Mouse (Mus musculus): ENCODE measurements around the gene Mmab. TPM values are rescaled to one million over a fixed set of nuclear protein-coding genes. Genes with fewer than 3 reads are reported as not detected.
A peak's percentile ranks its signal among the peaks of the same experiment; 100 is the strongest.

The Mmab gene
- total and polyA plus RNA-seq, 2 experiments from 2014 or later, result 28.8 to 38.6 TPM

GRCm38 (mm10) chr5:114474741-114475491, 31.1 kb upstream of the Mmab start:
- Histone ChIP-seq H3K4me2 (ENCODE audit: low read depth, low read length, poor library complexity, severe bottlenecking) (peak overlapping the region; percentile 18; the same call in 1 of the 2 replicates), H3K4me3 (ENCODE audit: low read depth, low read length) (no peak overlapping the region), H3K9me3 (ENCODE audit: low read length) (no peaks in the 10 kb centered on the region), H3K9ac (replicated peaks; ENCODE audit: low read length, poor library complexity, severe bottlenecking) (no peak overlapping the region), H3K4me1 (ENCODE audit: insufficient read depth, low read length) (no peaks in the 10 kb centered on the region), H3K27ac (ENCODE audit: low read depth, low read length) (no peak overlapping the region), H3K27me3 (ENCODE audit: insufficient read depth, low read length) (no peaks in the 10 kb centered on the region), H3K36me3 (ENCODE audit: insufficient read depth, low read length) (no peaks in the 10 kb centered on the region)
- TF ChIP-seq CTCF (IDR thresholded peaks at IDR 0.05), result no peak
- 40% methylated on average over 35 of the region's 35 CpGs for WGBS
- DNase-seq (ENCODE audit: low spot score), result peak; percentile 43
- no peak for ATAC-seq (ENCODE audit: low FRiP score)

GRCm38 (mm10) chr5:114470359-114470758, 26.5 kb upstream of the Mmab start:
- H3K27me3 ChIP-seq (ENCODE audit: insufficient read depth, low read length), result no peaks in the 10 kb centered on the region
- ATAC-seq (ENCODE audit: low FRiP score) (no peak), DNase-seq (ENCODE audit: low spot score) (no peak)
- H3K4me3 ChIP-seq (ENCODE audit: low read depth, low read length), result no peak overlapping the region
- peaks cover 13% of the 10 kb centered on the region; the same call in 1 of the 2 replicates for H3K4me1 ChIP-seq (ENCODE audit: insufficient read depth, low read length)
- H3K9ac ChIP-seq (replicated peaks; ENCODE audit: low read length, poor library complexity, severe bottlenecking), result no peak overlapping the region
- no peak for TF ChIP-seq CTCF (IDR thresholded peaks at IDR 0.05)
- no peak overlapping the region for H3K4me2 ChIP-seq (ENCODE audit: low read depth, low read length, poor library complexity, severe bottlenecking)
- WGBS, result 80% methylated on average over 3 of the region's 3 CpGs
- H3K9me3 ChIP-seq (ENCODE audit: low read length), result no peaks in the 10 kb centered on the region
- no peaks in the 10 kb centered on the region for H3K36me3 ChIP-seq (ENCODE audit: insufficient read depth, low read length)
- H3K27ac ChIP-seq (ENCODE audit: low read depth, low read length), result no peak overlapping the region

DNA sequence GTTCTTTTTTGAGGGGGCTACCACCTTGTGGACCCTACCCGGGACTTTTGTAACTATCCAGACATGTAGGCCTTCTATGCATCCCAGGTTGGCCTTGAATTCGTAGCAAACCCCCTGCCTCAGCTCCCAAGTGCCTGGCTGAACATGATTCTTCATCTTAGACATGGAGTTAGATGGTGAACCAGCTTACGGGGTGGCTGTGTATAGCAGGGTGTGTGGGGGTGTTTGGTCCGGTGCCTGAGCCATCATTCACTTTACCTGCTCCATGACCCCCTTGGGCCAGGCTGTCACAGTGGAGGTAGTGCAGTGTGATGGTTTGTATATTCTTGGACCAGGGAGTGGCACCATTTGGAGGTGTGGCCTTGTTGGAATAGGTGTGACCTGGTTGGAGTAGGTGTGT, 24.1 kb upstream of the Mmab start:
- Histone ChIP-seq H3K9me3 (ENCODE audit: low read length) (no peaks in the 10 kb centered on the region), H3K36me3 (ENCODE audit: insufficient read depth, low read length) (no peaks in the 10 kb centered on the region), H3K27me3 (ENCODE audit: insufficient read depth, low read length) (no peaks in the 10 kb centered on the region), H3K9ac (replicated peaks; ENCODE audit: low read length, poor library complexity, severe bottlenecking) (no peak overlapping the region), H3K27ac (ENCODE audit: low read depth, low read length) (no peak overlapping the region), H3K4me3 (ENCODE audit: low read depth, low read length) (no peak overlapping the region), H3K4me1 (ENCODE audit: insufficient read depth, low read length) (peaks cover 13% of the 10 kb centered on the region; the same call in 1 of the 2 replicates), H3K4me2 (ENCODE audit: low read depth, low read length, poor library complexity, severe bottlenecking) (no peak overlapping the region)
- no peak for TF ChIP-seq CTCF (IDR thresholded peaks at IDR 0.05)
- no peak for DNase-seq (ENCODE audit: low spot score)
- no peak for ATAC-seq (ENCODE audit: low FRiP score)
- WGBS, result 32% methylated on average over 4 of the region's 4 CpGs

DNA sequence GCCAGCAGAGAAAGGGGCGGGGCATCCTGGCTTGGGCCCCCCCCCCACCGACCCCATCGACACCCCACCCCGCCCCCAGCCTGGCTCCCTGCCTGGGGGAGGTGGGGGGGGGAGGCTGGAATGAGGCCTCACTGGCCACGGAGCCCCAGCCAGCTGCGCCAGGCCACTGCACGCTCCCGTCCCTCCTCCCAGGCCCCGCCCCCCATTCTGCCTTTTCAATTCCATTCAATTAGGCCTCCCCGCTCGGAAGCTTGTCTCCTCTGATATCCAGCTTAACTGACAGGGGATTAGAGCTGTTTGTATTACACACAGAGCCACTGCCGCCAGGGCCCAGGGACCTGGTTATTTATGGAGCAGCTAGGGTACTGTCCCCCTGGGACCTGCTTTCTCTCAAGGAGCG, 23.6 kb upstream of the Mmab start:
- ATAC-seq (ENCODE audit: low FRiP score) (peak; percentile 76; the same call in 1 of the 2 replicates), DNase-seq (ENCODE audit: low spot score) (peak; percentile 90)
- Histone ChIP-seq H3K27me3 (ENCODE audit: insufficient read depth, low read length) (no peaks in the 10 kb centered on the region), H3K27ac (ENCODE audit: low read depth, low read length) (peak overlapping the region; percentile 75), H3K4me3 (ENCODE audit: low read depth, low read length) (peak overlapping the region; percentile 19; the same call in 1 of the 2 replicates), H3K9me3 (ENCODE audit: low read length) (no peaks in the 10 kb centered on the region), H3K9ac (replicated peaks; ENCODE audit: low read length, poor library complexity, severe bottlenecking) (peak overlapping the region; percentile 51; the same call in 1 of the 2 replicates), H3K4me1 (ENCODE audit: insufficient read depth, low read length) (peaks cover 13% of the 10 kb centered on the region; the same call in 1 of the 2 replicates), H3K4me2 (ENCODE audit: low read depth, low read length, poor library complexity, severe bottlenecking) (peak overlapping the region; percentile 50), H3K36me3 (ENCODE audit: insufficient read depth, low read length) (no peaks in the 10 kb centered on the region)
- 2% methylated on average over 9 of the region's 13 CpGs for WGBS
- no peak; the same call in 1 of the 2 replicates for TF ChIP-seq CTCF (IDR thresholded peaks at IDR 0.05)

DNA sequence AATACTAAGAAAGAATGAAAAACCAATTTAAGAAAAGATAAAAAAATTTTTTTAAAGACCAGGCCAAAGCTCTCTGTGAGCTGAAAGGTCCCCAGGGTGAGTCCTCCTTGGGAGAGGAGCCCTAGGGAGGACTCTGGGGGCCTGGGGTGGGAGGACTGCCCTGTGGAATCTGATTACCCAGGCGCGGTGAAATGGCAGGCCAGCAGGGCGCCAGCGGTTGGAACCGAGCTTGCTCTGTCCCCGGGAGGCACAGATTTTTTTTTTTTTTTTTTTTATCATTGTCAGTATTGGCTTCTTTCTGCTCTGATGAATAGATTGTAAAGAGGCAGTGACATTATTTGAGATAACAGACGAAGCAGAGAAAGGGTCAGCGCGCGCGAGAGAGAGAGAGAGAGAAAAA, 23.2 kb upstream of the Mmab start:
- WGBS, result 0% methylated on average over 11 of the region's 11 CpGs
- H3K9me3 ChIP-seq (ENCODE audit: low read length), result no peaks in the 10 kb centered on the region
- peak overlapping the region; percentile 75 for H3K27ac ChIP-seq (ENCODE audit: low read depth, low read length)
- H3K27me3 ChIP-seq (ENCODE audit: insufficient read depth, low read length), result no peaks in the 10 kb centered on the region
- H3K36me3 ChIP-seq (ENCODE audit: insufficient read depth, low read length), result no peaks in the 10 kb centered on the region
- no peak for ATAC-seq (ENCODE audit: low FRiP score)
- DNase-seq (ENCODE audit: low spot score), result no peak
- peaks cover 13% of the 10 kb centered on the region; the same call in 1 of the 2 replicates for H3K4me1 ChIP-seq (ENCODE audit: insufficient read depth, low read length)
- peak overlapping the region; percentile 19; the same call in 1 of the 2 replicates for H3K4me3 ChIP-seq (ENCODE audit: low read depth, low read length)
- H3K4me2 ChIP-seq (ENCODE audit: low read depth, low read length, poor library complexity, severe bottlenecking), result peak overlapping the region; percentile 50
- peak overlapping the region; percentile 51; the same call in 1 of the 2 replicates for H3K9ac ChIP-seq (replicated peaks; ENCODE audit: low read length, poor library complexity, severe bottlenecking)
- no peak for TF ChIP-seq CTCF (IDR thresholded peaks at IDR 0.05)

GRCm38 (mm10) chr5:114465641-114466040, 21.8 kb upstream of the Mmab start:
- H3K9ac ChIP-seq (replicated peaks; ENCODE audit: low read length, poor library complexity, severe bottlenecking), result 0 out of 2 replicates have a peak overlapping the region, but pooled peaks have one; percentile 1
- ATAC-seq (ENCODE audit: low FRiP score), result no peak
- no peak for TF ChIP-seq CTCF (IDR thresholded peaks at IDR 0.05)
- no peaks in the 10 kb centered on the region for H3K9me3 ChIP-seq (ENCODE audit: low read length)
- no peak overlapping the region for H3K4me3 ChIP-seq (ENCODE audit: low read depth, low read length)
- peaks cover 13% of the 10 kb centered on the region; the same call in 1 of the 2 replicates for H3K4me1 ChIP-seq (ENCODE audit: insufficient read depth, low read length)
- no peaks in the 10 kb centered on the region for H3K27me3 ChIP-seq (ENCODE audit: insufficient read depth, low read length)
- no peak for DNase-seq (ENCODE audit: low spot score)
- no peaks in the 10 kb centered on the region for H3K36me3 ChIP-seq (ENCODE audit: insufficient read depth, low read length)
- no peak overlapping the region for H3K27ac ChIP-seq (ENCODE audit: low read depth, low read length)
- 62% methylated on average over 7 of the region's 7 CpGs for WGBS
- no peak overlapping the region for H3K4me2 ChIP-seq (ENCODE audit: low read depth, low read length, poor library complexity, severe bottlenecking)
